Mouse (Mus musculus) urinary bladder, adult 18-20 months (tissue): ENCODE results near the gene Gm21762.
"Not testable (repeated sequence)": the region's sequence is repeated elsewhere in the genome, so short reads cannot be mapped to it uniquely, and the experiment has no call there.

ENCODE experiments used
- DNase-seq, 2 experiments: peaks; one replicate each; pipeline ENCODE4 v3.0.0; 2022; ENCODE audit warnings: low spot score in 2 of 2, mixed read lengths in 2 of 2

Gm21762 gene

GRCm38 (mm10) chr13:120215847-120216246 is at the start of gene Gm21762:
TSS of gene Gm21762 (minus strand) at chr13:120215947.
- DNase-seq = not testable (repeated sequence)

- not testable (repeated sequence) for DNase-seq
Observed at GRCm38 (mm10) chr13:120262870-120263269, 47.1 kb upstream of the Gm21762 start, which contains the start of gene AF067061. TSS of gene AF067061 (plus strand) at chr13:120263114.

GRCm38 (mm10) chr13:120259718-120260117 is 44.0 kb upstream of the Gm21762 start:
- not testable (repeated sequence) for DNase-seq

DNA sequence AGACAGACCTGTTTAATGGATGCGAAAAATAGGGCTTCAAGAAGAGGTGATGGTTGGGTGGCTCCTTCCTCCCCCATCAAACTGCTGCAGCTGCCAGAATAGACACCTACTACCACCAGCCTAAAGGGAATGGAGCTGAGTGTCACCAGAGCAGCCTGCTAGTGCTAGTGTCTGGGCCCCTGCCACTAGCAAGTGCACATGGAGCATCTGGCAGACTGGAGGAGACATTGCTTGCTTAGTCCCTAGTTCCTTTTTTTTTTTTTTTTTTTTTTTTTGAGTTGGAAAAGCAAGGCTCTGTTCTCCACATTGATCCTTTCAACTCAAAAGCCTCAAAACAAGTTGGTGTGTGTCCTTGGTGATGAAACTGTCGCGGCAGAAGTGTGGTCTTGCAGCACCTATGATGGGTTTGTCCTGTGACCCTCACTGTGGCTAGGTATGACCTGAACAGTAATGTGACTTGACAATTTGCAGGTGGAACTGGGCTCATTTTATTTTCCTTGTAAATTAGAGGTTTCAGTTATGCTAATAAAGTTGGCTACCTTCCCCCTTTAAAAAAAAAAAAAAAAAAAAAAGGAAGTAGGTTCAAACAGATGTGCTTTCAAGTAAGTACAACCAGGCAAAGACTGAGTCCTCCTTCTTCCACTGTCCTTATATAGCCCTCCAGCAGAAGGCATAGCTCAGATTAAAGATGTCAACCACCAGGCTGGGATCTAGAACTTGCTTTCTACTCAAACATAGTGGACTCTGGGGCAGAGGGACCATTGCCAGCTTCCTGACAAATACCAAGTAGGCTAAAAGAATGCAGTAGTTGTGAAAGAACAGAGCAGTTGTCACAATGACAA is 43.3 kb upstream of the Gm21762 start:
- DNase-seq = not testable (repeated sequence)

- not testable (repeated sequence) for DNase-seq
Observed at GRCm38 (mm10) chr13:120251208-120251924, 35.6 kb upstream of the Gm21762 start.

DNA sequence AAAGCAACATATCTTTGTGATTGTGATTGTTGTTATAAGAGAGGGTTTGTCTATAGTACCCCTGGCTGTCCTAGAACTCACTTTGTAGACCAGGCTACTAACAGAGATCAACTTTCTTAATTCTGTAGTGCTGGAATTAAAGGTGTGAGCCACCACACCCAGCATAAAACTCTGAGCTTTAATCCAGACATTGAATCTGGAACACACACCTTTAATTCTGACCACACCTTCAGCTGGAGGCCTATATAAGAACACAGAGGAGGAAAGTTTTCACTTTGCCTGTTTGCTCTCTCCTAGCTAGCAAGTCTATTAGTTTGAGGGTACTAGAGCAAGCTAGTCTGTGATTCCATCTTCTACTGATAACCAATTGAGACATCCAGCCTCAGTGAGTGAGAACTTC is 23.1 kb upstream of the Gm21762 start, which contains the start of gene Gm21731:
Gene Gm21731 (plus strand): TSS at position 301 of the 400 bp plus-strand sequence.
- not testable (repeated sequence) for DNase-seq

DNA sequence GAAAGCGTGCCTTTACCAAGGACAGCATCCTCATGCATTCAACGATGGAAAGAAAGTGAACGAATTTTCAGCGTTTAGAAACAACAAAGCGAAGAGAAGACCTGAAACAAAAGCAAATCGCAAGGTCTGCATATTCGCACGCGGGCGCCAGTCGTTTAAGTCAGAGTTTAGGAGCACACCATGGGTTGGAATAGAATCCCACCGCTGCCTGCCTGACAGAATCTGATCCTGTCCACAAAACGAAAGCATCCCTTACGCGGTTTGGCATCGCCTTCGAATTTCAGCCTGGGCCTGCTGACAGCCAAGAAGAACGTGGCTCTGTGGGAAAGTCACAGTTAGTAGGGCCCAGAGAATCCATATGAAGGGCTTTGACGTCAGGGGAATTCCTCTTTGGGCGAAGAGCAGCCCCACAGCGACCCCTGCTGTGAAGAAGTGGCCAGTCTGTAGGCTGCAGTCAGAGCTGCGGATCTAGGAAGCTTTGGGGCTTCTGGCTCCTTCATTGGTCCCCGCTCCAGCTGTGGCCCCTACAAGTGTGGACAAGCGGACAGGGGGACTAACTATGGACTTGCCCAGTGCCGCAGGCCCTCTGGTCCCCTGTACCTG is 16.8 kb upstream of the Gm21762 start:
- DNase-seq = not testable (repeated sequence)

DNA sequence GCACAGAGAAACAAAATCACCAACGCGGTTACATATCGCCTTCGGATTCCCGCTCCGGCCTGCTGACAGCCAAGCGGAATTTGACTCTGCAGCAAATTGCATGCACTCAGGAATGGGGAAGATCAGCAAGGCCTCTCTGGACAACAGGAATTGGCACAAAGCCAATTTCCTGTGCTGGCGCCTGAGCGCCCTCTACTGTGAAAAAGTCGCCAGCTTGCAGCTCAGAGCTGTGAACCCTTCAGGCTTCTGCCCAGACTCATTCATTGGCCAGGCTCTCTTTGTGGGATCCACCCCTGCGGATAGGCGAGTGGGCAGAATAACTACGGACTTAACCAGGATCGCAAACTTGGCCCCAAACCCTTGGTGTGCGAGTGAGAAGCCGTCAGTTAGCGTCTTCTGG is 16.1 kb upstream of the Gm21762 start:
- DNase-seq = not testable (repeated sequence)

DNA sequence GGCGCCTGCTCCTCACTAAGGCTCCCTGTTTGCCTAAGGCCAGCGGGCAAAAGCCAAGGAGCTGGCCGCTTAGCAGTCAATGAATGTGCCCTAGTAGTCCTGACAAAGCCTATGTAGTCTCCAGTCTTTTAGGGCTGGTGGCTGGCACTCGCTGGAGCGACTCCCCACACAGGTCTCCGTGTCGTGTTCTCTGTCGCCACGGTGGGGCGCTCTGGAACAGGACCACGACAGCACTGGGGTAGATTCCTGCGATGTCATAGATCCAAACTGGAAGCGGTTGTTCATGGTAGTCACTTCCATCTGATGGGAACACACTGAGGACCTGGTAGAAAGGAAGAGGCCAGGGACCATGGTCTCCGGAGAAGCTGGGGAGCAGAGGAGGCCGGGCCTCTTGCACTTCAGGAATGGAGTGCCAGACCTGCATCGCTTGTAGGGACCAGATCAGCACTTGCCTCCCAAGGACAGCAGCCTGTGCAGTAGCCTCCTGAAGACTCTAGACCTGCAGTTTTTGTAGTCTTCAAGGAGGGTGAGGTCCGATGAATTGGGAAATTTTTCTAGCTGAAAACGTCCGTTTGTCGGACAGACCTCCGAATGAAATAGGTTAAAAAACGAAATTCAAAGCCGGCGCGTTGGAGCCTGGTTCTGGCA is 7.4 kb upstream of the Gm21762 start:
- not testable (repeated sequence) for DNase-seq

- not testable (repeated sequence) for DNase-seq
Observed at GRCm38 (mm10) chr13:120220922-120221321, 5.2 kb upstream of the Gm21762 start.

DNA sequence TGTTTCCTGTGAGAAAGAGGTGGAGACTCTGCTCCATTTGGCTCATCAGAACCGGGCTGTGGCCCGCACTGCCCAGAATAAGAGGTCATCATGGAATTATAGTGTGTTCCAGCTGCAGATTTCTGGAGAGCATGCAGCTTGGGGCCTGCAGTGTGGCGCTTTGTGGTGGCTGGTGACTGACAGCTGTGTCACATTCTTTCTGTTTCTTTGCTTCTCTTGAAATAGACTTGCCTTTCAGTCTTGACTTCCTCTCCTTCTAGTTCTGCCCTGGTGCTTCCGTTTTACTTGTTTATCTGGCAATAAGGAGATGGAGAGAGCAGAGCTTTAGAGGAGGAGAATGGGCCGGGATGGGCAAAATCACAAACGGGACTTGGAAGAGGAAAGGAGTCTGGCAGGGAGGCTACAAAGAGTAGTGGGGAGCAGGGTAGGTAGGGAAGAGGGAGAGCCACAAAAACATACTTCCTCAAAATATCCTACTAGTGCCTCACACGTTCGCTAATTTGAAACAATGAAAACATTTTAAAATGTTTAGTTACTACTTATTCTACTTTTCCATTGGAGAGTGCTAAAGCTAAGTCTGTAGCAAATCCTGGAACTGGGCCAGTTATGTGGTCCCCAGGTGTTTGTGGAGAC is 19.4 kb downstream of the Gm21762 start:
- not testable (repeated sequence) for DNase-seq

- not testable (repeated sequence) for DNase-seq
Observed at GRCm38 (mm10) chr13:120172133-120172532, 43.6 kb downstream of the Gm21762 start, which contains the start of gene Gm21818. TSS of gene Gm21818 (plus strand) at chr13:120172433.

DNA sequence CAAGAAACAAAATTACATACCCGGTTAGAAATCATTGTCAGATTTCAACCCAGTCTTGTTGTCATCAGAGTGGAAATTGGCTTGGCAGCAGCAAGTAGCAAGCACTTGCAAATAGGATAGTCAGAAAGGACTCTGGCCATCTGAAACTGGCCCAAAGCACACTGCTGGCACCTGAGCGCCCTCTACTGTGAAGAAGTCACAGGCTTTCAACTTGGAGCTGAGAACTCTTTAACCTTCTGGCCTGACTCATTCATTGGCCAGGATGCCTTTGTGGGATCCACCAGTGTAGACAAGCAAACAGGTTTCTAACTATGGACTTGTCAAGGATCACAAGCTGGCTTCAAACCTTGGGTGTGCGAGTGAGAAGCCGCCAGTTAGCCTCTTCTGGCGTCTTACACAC is 47.4 kb downstream of the Gm21762 start:
- not testable (repeated sequence) for DNase-seq
